Mouse (Mus musculus) ES-Bruce4 (cell line): ENCODE results near the gene Dync2li1.

Experiments used
- CTCF ChIP-seq: IDR thresholded peaks from one replicate; pipeline ENCODE4 v1.8.1; 2011; ENCODE audit warnings: low read depth, low read length
- POLR2A ChIP-seq: IDR thresholded peaks from one replicate; pipeline ENCODE4 v1.8.1; 2011; ENCODE audit warnings: low read length; ENCODE audit not compliant: insufficient read depth

DNA sequence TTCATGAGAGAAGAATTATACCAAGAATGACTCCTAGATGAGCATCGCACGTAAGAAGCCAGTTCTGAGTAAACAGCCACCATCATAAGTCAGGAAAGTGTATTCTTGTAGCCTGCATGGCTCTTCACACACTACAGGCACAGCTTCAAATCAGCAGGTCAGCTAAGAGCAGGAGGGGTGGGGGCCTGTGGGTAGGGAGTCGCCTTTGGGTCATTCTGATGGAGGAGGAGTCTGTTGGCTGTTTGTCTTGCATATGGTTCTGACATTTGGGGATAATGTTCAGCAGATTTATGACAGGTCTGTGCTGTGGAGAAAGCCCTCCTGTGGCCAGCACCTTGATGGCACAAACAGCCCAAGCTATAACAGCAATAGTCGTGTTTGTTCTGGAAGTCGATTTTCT, 29.9 kb downstream of the Dync2li1 start:
- TF ChIP-seq CTCF = no peak
- no peak for TF ChIP-seq POLR2A
